Mouse (Mus musculus) erythroblast, adult 5-6 weeks (primary cell): ENCODE results near the gene Tspan18. TPM values are rescaled to one million over a fixed set of nuclear protein-coding genes. Genes with fewer than 3 reads are reported as not detected.

Experiments
- ATAC-seq: replicated peaks from 2 replicates; pipeline ENCODE4 v1.8.0; 2016; ENCODE audit warnings: moderate number of reproducible peaks, mild to moderate bottlenecking, moderate TSS enrichment, inconsistent platforms; ENCODE audit not compliant: poor library complexity, low FRiP score, severe bottlenecking
- total RNA-seq, 2 experiments: library from RNA; stranded (forward) in 1 of 2; stranded (reverse) in 1 of 2; fragments of 150-400 nt in 1 of 2; fragments of 200-764, 138-1000 nt in 1 of 2; gene quantifications; 2 replicates each; pipeline versions ENCODE4 v1.2.3 to v1.2.4; 2015 to 2017; ENCODE audit warnings: low replicate concordance in 2 of 2

The Tspan18 gene
- not detected in 2 replicates for total RNA-seq (2015; ENCODE audit: low replicate concordance)
- not detected in 2 replicates for total RNA-seq (2017; ENCODE audit: low replicate concordance)

DNA sequence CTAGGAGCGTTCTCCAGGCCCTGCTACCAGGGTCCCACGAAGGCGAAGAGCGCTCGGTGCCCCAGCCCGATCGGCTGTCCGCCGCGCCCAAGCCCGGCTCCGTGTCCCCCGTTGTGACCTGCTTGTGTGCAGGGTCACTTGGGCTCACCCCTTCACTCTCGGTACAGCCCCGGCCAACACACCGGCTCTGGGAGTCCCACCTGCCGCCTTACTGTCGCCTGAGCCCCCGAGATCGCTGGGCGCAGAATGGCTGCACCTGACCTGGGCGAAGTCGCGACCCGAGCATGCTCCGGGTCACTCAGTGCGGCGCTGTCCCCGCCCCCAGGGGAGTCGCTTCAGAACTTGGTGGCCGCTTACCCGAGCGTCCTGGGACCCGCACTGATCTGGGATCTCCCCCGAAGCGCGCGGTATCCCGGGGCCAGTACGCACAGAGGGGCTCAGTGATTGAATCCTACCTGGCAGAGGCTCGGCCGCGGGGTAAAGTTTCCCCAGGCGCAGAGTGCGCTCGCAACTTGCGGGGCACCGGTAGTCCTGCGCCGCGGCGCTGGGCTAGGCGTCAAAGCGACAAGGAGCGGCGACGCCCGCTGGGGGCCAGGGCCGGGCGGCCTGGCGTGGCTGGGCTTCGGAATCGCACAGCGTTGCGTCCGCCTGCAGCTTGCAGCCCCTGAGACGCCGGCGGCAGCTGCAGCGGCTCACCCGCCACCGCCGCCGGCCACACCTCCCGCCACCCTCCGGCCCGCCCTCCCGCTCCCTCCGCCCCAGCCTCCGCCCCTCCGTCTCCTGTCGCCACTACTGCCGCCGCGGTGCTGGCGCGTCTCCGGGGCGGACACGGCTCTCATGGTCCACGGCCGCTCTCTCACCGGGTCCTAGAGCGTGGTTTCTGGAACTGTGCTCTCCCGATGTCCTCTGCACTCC, at the start of gene Tspan18:
Gene Tspan18, minus strand, starts transcription at position 689 of the 915 bp plus-strand sequence.
- ATAC-seq, result peak; percentile 76

- ATAC-seq, result no peak
These were observed 49.5 kb upstream of the Tspan18 start for GRCm38 (mm10) chr2:93383831-93384230.

- no peak for ATAC-seq
These were observed 46.4 kb upstream of the Tspan18 start for GRCm38 (mm10) chr2:93380680-93381089.

DNA sequence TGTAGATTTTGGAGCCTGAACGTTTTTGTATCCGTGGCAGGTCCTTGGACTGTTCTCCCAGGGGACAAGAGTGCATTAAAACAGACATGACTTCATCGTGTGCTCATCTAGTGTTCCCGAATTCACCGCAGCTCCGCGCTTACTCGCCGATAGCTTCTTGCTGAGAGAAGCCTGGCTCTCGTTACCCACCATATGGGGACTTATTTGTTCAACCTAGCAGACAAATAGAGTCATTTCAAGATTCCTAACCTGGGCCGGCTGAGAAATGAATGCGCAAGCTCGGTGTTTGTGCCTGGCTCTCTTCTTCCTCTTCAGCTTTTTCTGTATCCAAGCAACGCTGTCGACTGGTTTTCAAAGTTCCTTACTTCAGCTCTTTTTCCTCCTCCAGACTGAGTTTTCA, 43.5 kb upstream of the Tspan18 start:
- ATAC-seq, result no peak

DNA sequence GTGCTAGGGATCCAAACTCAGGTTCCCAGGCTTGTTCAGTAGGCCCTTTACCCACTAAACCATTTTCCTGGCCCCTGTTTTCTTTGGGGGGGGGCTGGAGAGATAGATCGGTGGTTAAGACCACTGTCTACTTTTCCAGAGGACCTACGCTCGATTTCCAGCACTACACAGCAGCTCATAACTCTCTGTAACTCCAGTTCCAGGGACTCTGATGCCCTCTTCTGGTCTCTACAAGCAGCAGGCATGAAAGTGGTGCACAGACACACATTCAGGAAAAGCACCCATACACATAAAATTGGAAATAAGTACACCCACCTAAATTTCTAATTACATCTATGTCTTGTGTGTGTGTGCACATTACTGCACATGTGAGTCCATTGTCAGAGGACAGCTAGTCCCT, 42.9 kb upstream of the Tspan18 start:
- ATAC-seq, result no peak

DNA sequence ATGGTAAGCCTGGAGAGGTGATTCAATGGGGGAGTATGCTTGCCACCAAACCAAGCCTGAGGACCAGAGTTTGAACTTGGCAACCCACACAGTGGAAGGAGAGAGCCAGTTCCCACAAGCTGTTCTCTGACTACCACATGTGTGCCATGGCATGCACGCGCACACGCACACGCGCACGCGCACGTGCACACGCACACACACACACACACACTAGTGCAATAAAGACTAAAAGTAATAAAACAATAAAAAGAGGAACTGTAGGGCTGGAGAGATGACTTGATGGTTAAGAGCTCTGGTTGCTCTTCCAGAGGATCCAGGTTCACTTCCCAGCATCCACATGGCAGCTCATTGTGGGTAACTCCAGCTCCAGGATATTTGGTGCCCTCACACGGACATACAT, 38.6 kb upstream of the Tspan18 start:
- no peak for ATAC-seq

GRCm38 (mm10) chr2:93372097-93372571, 37.8 kb upstream of the Tspan18 start:
- no peak for ATAC-seq

GRCm38 (mm10) chr2:93368954-93369353, 34.6 kb upstream of the Tspan18 start:
- no peak for ATAC-seq

DNA sequence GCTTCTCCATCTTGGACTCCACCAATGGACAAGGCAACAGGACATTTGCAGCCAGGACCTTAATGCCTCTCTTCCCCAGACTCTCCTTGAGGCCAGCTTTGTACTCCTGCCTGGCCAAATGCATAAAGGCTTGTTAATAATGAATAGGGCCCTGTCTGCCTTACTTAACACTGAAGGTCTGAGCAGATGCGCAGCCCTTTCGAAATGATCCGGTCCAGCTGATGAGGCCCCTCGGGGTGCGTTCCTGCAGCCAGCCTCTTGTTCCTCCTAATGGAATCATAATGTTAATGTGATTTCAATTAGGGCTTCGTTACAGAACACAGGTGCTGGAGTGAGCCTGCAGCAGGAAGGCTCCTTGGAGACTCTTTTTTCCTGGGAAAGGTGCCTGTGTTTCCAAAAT, 33.7 kb upstream of the Tspan18 start:
- no peak for ATAC-seq

- ATAC-seq, result no peak
These were observed 31.1 kb upstream of the Tspan18 start for GRCm38 (mm10) chr2:93365411-93365810.

DNA sequence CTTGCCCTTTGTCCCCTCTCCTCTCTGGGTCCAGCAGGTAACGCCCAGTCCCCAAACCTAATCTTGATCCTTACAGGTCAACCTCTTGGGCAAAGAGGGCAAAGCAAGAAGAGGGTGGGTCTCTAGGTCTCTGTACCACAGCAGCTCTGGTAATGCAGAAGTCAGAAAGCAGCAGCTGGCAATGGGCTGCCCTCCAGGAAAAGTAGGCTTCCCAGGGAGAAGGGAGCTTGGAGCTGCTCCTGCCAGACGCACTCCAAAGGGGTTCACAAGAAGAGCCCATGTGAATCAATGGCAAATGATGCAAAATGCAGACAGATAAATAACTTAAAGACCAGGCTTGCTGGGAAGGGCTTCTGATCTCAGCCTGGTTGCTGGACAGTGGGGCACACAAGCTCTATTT, 30.6 kb upstream of the Tspan18 start:
- ATAC-seq, result no peak

DNA sequence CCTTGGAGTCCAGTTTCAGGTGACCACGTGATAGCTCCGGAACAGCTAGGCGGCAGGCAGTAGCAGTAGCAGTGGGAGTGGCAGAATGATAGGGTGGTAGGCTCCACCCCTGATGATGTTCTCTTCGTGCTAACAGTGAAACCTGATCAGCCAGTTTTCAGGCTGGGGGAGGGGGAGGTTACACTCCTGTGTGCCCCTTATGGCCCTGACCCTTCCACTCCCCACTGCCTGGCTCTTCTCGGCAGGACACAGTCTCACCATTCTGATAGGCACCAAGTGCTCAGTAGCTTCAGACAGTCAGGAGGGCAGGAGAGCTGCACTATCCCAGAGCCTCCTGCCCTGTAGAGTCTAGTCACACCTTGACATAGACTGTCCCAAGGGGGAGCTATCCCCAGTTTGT, 27.1 kb upstream of the Tspan18 start:
- ATAC-seq, result no peak

DNA sequence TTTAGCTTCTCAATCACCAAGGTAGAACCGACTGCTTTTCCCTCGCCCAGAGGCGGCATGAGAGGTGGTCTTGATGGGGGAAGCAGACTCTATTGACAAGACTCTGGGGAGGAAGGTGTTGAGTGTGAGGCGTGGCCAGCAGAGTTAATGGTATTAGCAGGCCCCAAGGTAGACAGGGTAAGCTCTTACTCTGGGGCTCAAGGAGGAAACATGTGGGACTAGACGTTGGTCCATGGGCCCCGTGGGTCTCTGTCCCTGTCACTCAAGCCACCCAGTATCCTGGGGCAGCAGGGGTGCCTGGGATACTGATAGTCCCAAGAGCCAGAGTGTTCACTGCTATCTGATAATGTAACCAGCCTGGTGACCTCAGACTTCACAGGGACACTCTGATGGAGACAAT, 26.0 kb upstream of the Tspan18 start:
- no peak for ATAC-seq

DNA sequence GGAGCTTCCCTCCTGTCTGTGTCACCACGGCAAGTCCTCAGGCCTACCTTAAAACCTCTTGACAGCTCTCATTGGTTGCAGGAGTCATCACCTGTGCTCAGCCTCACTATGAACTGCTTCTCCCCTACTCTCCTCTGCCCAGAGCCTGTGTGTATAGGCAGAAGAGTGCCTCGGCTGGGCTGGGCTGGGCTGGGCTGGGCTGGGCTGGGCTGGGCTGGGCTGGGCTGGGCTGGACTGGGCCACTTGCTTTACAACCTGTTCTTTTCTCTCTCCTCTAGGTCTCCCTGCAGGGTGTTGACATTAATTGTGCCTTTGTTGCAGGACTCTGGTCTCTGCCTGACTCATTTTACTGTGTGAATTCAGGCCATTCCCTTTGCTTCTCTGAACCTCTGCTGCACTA, 23.1 kb upstream of the Tspan18 start:
- ATAC-seq, result no peak

- ATAC-seq, result no peak
These were observed 21.5 kb upstream of the Tspan18 start for GRCm38 (mm10) chr2:93355845-93356244.

- no peak for ATAC-seq
These were observed 20.3 kb upstream of the Tspan18 start for GRCm38 (mm10) chr2:93354621-93355020.

GRCm38 (mm10) chr2:93353725-93354124, 19.4 kb upstream of the Tspan18 start:
- peak; percentile 86 for ATAC-seq

- ATAC-seq, result peak; percentile 42
These were observed 18.8 kb upstream of the Tspan18 start for GRCm38 (mm10) chr2:93352915-93353685.

DNA sequence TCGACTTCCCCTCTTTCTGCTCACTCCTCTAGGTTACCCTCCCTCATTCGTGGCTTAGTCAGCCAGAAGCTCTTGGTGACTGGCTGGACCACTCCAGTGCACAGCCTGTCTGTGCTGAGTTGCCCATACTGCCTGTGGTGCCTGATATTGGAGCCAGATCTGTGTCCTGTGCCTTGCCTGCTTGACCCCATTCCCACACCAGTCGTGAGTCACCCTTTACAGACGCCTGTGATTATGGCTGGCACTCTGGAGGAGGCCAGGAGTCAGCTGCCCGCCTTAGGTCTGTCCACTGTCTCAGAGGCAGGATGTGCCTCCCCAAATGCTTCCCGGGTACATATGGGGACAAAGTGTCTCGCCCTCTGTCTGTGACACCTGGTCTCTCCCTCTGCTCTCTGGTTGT, 17.0 kb upstream of the Tspan18 start:
- no peak for ATAC-seq

GRCm38 (mm10) chr2:93347018-93347417, 12.7 kb upstream of the Tspan18 start:
- no peak for ATAC-seq

DNA sequence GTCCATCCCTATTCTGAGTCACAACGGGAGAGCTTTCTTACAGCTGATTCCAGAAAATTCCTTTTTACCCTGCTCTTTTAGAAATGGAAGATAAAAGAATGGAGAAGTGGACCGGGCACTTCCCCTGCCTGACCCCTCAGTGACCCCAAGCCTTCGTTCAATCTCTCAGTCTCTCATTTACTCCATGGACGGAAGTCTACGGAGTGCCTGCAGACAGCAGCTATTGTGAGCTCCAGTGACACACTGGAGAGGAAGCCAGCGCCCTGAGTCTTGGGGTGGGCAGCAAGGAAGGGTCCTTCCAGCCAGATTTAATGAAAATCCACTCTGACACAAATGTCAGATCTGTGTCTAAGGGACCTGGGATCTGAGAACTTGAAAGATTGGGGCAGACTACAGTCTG, 12.3 kb upstream of the Tspan18 start:
- ATAC-seq, result no peak
